Mouse (Mus musculus) adrenal gland, adult (tissue): ENCODE measurements around the gene Sfta2.

Experiments used
- DNase-seq, 2 experiments: peaks; one replicate each; pipeline ENCODE4 v3.0.0; 2022 to 2023; ENCODE audit warnings: low spot score in 1 of 2; ENCODE audit not compliant: inconsistent age in 2 of 2

The Sfta2 gene

DNA sequence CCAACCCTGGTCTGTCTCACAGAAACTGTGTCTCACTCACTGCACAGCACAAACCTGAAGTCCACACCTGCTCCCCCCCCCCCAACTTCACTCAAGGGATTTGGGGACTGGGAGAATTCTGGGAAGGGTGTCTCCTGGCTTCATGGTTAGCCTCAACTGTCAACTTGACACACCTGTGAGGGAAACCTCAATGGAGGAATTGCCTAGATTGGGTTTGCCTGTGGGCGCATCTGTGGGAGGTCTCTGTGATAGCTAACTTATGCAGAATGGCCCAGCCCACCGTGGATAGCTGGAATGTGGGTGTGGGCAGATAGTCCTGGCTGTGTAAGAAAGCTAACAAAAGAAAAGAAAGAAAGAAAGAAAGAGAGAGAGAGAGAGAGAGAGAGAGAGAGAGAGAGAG lies at the start of gene Sfta2:
Gene Sfta2, plus strand, starts transcription at position 301 of the 400 bp plus-strand sequence.
- DNase-seq, result no peak

DNA sequence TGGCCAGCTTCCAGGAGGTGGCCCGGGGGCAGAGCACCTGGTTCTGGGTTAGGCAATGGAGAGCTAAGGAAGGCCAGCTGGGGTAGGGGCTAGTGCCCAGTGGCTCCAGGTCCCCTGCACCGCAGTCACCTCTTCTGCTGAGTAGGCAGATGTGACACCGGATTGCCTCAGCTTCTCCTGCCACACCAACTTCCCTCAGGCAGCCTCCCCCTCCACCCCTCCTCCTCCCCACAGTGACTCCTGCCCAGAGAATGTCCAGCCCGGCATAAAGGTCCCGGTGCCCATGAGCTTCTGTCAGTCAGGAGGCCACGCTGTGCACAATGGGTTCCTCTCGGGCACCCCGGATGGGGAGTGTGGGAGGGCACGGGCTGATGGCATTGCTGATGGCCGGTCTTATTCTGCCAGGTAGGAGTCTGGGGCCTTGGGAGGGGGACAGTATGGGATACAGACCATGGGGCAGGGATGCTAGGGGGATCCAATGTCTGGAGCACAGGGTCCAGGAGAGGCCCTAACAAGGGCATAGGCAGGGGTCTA lies 49.4 kb upstream of the Sfta2 start, which contains the start of gene Cdsn:
Gene Cdsn, plus strand, starts transcription at position 248 of the 534 bp plus-strand sequence.
- peak; percentile 39 to 69 for DNase-seq

DNA sequence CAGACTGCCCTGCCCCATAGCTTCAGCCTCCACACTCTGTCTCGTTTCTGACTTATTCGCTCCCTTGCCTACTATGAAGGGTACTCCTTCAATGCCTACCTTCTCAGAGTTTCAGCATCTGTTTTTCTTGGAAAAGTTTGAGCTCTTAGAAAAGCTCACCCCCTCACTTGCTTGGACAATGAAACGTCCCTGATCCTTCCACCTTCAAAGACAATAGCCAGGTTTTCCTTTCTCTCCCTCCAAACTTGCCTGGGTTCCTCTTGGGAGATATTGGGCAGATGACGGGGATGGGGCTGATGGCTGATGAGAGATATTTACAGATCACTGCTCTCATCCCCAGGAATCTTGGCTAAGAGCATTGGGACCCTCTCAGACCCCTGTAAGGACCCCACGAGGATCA lies 47.0 kb upstream of the Sfta2 start:
- no peak for DNase-seq

- no peak for DNase-seq
Measured at GRCm38 (mm10) chr17:35554761-35555397, 46.5 kb upstream of the Sfta2 start.

DNA sequence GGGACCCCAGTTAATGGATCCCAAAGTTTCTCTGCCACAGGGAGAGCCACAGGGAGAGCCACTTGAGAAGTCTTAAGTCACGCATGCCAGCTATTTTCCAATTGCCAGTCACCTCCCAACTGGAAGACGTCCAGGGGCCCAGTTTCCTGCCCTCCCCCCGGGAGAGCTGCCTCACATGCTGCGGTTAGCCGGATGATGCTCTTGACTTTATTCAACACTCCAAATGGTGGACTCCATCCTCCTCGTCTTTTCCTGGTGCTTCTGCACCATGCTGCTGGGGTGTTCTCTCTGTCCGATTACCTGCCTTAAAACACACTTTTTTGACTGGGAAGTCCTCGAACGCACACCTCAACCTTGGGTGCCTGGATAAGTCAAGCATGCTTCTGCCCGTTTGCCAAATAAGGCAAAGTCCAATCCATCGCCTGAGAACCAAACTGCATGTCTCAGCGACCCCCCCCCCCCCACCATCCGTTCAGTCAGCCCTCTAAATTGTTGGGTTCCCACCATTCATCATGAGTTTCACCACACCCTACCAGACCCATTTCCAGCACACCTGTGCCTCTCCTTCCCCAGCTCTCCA lies 45.1 kb upstream of the Sfta2 start:
- no peak for DNase-seq

DNA sequence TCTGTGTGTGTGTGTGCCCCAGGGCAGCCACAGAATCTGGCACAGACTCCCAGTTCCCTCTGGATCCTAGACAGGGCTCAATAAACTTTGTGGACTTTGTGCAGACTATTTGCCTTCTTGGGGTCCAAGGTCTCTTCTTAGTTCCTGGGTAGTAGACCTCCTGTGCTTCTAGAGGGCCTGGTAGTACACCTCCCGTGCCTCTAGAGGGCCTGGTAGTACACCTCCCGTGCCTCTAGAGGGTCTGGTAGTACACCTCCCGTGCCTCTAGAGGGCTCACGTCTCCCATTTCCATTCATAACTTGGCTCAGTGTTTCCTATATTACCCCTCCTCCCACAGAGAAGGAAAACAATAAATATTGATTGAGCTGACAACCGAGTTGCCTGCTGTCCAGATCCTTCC lies 44.5 kb upstream of the Sfta2 start:
- DNase-seq, result peak; percentile 53 to 79

DNA sequence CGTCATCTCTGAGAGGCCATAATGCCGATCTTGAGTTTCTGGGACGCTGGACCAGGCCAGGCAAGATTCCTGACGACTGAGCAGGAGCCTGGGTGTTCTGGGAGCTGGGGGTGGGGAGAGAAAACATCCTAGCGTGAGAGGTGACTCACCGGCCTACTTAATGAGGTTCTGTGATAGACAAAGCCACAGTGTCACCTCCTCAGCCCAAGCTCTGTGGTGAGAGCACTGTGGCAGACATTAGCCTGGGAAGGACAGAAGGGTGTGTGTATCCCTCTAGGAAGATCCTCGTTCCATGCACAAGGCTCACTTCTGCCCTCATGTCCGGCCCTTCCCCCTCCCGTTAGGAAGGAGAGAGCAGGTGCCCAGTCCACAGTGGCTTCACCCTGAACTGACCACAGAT lies 44.0 kb upstream of the Sfta2 start:
- peak; percentile 36 to 61 for DNase-seq

DNA sequence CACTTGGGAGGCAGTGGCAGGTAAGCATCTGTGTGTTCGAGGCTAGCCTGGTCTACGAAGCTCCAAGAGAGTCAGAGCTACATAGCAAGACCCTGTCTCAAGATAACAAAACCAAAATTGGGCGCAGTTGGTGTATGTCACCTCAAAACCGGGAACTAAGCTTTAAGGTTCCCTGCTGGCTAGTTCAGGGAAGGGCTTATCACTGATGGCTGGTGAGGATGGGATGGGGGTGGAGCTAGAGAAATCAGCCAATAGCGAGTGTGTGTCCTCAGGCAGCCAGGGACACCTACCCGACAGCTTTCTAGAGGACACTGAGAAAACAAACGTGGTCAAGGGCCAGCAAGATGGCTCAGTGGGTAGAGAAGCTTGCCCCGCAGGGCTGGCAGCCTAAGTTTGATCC lies 43.1 kb upstream of the Sfta2 start:
- no peak for DNase-seq

- DNase-seq, result no peak
Measured at GRCm38 (mm10) chr17:35567150-35567549, 34.2 kb upstream of the Sfta2 start, which contains the start of gene 2300002M23Rik. TSS of gene 2300002M23Rik (plus strand) at chr17:35567450.

DNA sequence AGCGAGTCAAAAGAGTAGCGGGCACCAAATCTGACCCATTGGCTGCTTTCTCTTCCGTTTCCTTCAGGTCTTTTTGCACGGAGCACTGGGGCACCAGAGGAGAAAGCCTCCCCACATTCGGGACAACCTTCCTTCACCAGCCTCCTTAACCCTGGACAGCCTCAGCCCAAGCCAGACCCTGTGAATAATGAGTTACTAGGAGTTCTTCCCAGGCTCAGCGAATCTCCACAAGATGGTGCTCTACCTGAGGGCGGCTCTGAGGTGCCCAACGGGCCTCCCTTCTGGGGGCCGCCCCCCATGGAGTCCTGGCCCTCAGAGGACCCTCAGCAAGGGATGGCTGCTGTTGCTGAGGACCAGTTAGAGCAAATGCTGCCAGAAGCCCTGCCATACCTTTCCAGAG lies 33.6 kb upstream of the Sfta2 start:
- DNase-seq, result no peak

GRCm38 (mm10) chr17:35569091-35569944 lies 32.0 kb upstream of the Sfta2 start:
- DNase-seq, result no peak

DNA sequence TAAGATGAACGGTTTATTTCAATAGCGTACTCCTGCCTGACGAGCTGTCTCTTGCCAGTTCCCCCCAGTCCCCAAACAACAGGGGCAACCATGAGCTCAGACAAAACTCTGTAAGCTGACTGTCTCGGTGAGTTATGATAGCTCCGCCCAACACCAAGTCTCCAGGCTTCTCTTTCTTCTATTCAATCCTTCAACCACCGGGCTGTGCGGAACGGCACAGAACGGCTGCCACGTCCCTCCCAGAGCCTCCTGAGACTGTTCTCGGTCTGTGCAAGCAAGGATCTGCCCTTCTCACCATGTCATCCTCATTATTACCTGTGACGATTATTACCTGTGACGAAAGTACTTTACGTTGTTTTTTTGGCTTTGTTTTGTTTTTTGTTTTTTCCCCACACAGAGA lies 30.5 kb upstream of the Sfta2 start:
- no peak for DNase-seq

GRCm38 (mm10) chr17:35571477-35571876 lies 29.9 kb upstream of the Sfta2 start:
- no peak for DNase-seq

- DNase-seq, result peak; percentile 72 to 94
Measured at GRCm38 (mm10) chr17:35578211-35578610, 23.1 kb upstream of the Sfta2 start.

DNA sequence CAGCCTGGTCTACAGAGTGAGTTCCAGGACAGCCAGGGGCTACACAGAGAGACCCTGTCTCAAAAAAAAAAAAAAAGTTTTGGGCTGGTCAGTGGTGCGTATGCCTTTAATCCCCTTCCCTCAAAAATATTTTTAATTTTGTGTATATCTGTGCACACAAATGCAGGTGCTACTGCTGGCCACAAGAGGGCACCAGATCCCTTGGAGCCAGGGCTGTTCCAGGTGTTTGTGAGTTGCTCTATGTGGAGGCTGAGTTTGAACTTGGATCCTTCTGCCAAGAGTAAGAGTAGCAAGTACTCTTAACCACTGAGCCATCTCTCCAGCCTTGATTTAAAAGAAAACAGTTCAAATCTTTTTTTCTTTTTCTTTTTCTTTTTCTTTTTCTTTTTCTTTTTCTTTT lies 18.4 kb upstream of the Sfta2 start:
- peak in 1 of 2 experiments; percentile 35 for DNase-seq

DNA sequence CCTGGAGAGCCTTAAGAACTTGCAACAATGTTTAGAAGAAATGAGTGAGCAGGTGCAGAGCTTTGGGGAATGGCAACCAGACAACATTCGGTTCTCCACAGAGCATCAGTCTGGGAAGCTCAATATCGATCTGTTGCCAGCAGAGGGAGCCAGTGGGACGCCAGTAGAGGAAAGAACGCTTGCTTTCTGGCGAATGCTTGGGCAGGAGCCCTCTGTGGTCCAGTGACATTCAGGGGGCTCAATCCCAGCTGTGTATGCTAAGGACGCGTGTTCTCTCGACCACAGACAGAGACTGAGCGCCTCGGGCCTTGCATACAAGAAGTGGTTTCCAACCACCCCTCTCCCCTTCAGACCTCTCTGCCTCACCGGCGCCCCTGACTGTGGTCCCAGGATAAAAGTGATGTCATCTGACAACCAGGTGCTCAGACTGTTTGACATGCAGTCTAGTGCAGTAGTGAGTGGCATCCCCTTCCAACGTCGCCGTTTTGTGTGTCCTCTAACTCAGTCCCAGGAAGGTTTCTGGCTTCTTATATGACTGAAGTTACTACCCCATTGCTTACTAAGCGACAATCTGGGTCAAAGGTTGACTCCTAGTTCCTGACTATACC lies 16.9 kb upstream of the Sfta2 start:
- DNase-seq, result peak; percentile 69 to 90

DNA sequence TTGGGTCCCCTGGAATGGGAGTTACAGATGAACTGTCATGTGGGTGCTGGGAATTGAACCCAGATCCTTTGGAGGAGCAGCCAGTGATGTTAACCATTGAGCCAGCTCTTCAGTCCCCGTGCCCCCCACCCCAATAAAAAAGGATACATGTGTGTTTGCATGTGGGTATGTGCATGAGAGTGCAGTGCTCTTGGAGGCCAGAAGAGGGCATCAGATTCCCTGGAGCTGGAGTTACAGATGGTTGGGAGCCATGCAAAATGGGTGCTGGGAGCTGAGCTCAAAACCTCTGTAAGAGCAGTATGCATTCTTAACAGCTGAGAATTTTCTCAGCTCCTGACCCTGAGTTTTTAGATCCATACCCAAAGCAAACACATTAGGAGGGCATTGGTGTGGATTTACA lies 14.1 kb upstream of the Sfta2 start:
- no peak for DNase-seq

GRCm38 (mm10) chr17:35588387-35588786 lies 13.0 kb upstream of the Sfta2 start:
- DNase-seq, result no peak

DNA sequence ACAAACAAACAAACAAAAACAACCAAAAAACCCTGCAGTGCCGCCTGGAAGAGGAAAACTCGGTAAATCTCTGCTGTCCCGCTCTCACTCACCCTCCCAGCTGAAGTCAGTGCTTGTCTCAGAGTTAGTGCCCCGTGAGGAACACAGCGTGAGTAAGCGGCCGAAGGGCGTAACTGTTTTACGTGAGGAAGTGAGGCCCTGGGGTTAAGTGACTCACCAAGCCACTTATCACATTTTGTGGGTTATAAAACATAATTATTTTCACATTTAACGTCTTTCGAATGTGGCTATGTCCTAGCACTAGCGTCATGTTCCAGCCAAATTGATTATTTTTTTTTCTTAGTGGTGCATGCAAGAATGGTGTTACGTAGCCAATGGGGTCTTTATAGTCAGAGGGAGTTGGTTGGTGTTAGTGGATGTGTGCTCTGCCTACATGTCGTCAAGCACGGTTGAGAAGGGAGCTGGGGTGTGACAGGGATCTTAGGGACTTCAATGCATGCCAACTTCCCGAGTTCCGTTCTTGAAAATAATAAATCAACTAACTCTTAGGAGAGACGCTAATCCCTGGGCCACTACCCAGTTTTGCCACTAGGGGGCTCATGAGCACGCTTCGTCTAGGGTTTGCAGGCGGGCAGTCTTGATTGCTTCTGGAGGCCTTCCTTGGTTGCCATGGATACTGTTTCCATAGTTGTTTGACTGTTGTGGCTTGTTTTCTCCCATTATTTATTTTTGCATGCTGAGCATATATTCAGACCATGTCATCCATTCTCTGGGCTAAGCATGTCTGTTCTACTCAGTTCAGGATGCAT lies 10.7 kb upstream of the Sfta2 start:
- DNase-seq, result peak; percentile 67 to 92

DNA sequence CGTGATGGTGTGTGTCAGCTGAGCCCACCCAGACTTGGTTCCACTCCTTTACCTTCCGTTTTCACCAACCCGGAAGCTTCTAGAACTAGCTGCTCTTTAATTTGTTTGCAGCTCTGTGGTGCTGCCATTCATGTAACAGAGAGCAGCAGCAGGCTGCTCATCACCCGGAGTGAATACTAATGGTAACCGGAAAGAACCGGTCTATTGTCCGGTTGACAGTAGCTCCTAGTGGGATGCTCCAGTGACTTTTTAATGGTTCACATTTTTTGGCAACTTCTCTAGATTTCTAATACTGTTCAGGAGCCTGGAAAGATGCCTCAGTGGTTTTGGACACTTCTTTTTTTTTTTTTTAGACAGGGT lies 10.2 kb upstream of the Sfta2 start:
- no peak for DNase-seq

DNA sequence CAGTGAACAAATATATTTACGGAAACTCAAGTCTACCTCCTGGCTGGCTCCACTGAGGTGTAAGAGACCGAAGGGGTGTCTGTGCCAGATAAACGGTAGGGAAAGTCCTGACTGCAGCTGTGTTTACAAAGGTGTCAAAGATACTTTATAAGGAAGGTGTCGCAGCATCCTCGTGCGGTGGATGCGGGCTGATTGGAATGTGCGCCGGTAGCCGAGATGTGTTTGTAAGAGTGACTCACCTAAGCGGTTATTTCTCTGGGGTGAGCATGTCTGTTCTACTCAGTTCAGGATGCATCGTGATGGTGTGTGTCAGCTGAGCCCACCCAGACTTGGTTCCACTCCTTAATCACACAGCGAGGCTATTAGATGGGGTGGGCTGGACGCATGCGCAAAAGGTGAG lies 9.6 kb upstream of the Sfta2 start:
- DNase-seq, result no peak
